8 mouse cellular contexts compared by ENCODE assay signal in genomic region chr10:127380251-127380691, GRCm38 (mm10). TPM values are rescaled to one million over a fixed set of nuclear protein-coding genes. Genes with fewer than 3 reads are reported as not detected.
DNase-seq lines count a peak whose midpoint lies in the region; ATAC-seq lines count a peak whose summit lies in the region.

Gene R3hdm2, plus strand, starts transcription at chr10:127380327.

- H3K36me3 ChIP-seq in heart, embryonic 13.5 days: no peaks in the 10 kb centered on the region
- H3K36me3 ChIP-seq in liver, embryonic 12.5 days: no peaks in the 10 kb centered on the region
- H3K36me3 ChIP-seq in stomach, embryonic 15.5 days: no peaks in the 10 kb centered on the region

- H3K9me3 ChIP-seq in heart, embryonic 13.5 days: 0 out of 2 replicates have a peak, but pooled peaks cover 3% of the 10 kb centered on the region
- no peaks in the 10 kb centered on the region for H3K9me3 ChIP-seq in liver, embryonic 12.5 days (replicated peaks)
- no peaks in the 10 kb centered on the region for H3K9me3 ChIP-seq in stomach, embryonic 15.5 days

- peak; percentile 96 for DNase-seq in CD4-positive helper T cell, adult 2 months (ENCODE audit: low read depth, low spot score)
- DNase-seq in brain, embryonic 18.5 days (ENCODE audit: low read depth, low spot score): peak; percentile 90
- peak; percentile 96 for DNase-seq in kidney, postnatal 10 days
- DNase-seq in natural killer cell, adult 2 months (ENCODE audit: low spot score in 2 of 2): peak; percentile 85 to 89

- H3K9ac ChIP-seq in heart, embryonic 13.5 days: peak within 1 kb of the TSS; percentile 95
- H3K9ac ChIP-seq in liver, embryonic 12.5 days: peak within 1 kb of the TSS; percentile 88
- peak within 1 kb of the TSS; percentile 69 for H3K9ac ChIP-seq in stomach, embryonic 15.5 days

- ATAC-seq in erythroid progenitor cell, adult 5-6 weeks (replicated peaks; ENCODE audit: low FRiP score, poor library complexity, severe bottlenecking): peak; percentile 99
- ATAC-seq in heart, embryonic 13.5 days (ENCODE audit: extremely low read depth, insufficient number of reproducible peaks, low FRiP score, low TSS enrichment): peak; percentile 93
- peak; percentile 97 for ATAC-seq in liver, embryonic 12.5 days
- peak; percentile 97 for ATAC-seq in stomach, embryonic 15.5 days (ENCODE audit: insufficient read depth, low FRiP score, low read depth)

- peak within 1 kb of the TSS; percentile 81 for H3K4me2 ChIP-seq in heart, embryonic 13.5 days
- peak within 1 kb of the TSS; percentile 89 for H3K4me2 ChIP-seq in liver, embryonic 12.5 days
- H3K4me2 ChIP-seq in stomach, embryonic 15.5 days: peak within 1 kb of the TSS; percentile 57

- peak within 1 kb of the TSS; percentile 98 for H3K27ac ChIP-seq in heart, embryonic 13.5 days (replicated peaks)
- peak within 1 kb of the TSS; percentile 87 for H3K27ac ChIP-seq in liver, embryonic 12.5 days
- H3K27ac ChIP-seq in stomach, embryonic 15.5 days: peak within 1 kb of the TSS; percentile 93

- no peaks in the 10 kb centered on the region for H3K27me3 ChIP-seq in heart, embryonic 13.5 days (replicated peaks)
- H3K27me3 ChIP-seq in liver, embryonic 12.5 days (replicated peaks): no peaks in the 10 kb centered on the region
- H3K27me3 ChIP-seq in stomach, embryonic 15.5 days (replicated peaks): no peaks in the 10 kb centered on the region

- peaks cover 31% of the 10 kb centered on the region for H3K4me1 ChIP-seq in heart, embryonic 13.5 days
- peaks cover 29% of the 10 kb centered on the region for H3K4me1 ChIP-seq in liver, embryonic 12.5 days
- no peaks in the 10 kb centered on the region for H3K4me1 ChIP-seq in stomach, embryonic 15.5 days

- WGBS in heart, embryonic 13.5 days: under 1% methylated on average over 40 of the region's 53 CpGs
- WGBS in liver, embryonic 12.5 days (ENCODE audit: insufficient replicate concordance): under 1% methylated on average over 23 of the region's 53 CpGs
- WGBS in stomach, embryonic 15.5 days: under 1% methylated on average over 48 of the region's 53 CpGs

- peak within 1 kb of the TSS; percentile 73 for H3K4me3 ChIP-seq in heart, embryonic 13.5 days
- peak within 1 kb of the TSS; percentile 74 for H3K4me3 ChIP-seq in liver, embryonic 12.5 days
- peak within 1 kb of the TSS; percentile 65 for H3K4me3 ChIP-seq in stomach, embryonic 15.5 days (replicated peaks)

RNA-seq across cellular contexts. Expression of gene R3hdm2, which starts in this region (rescaled TPM):
- total RNA-seq in erythroid progenitor cell, adult 5-6 weeks (2015; ENCODE audit: low replicate concordance): 34.4 and 56.9 TPM in 2 replicates
- total RNA-seq in erythroid progenitor cell, adult 5-6 weeks (2017; ENCODE audit: low replicate concordance): 22.6 and 52.5 TPM in 2 replicates
- polyA plus RNA-seq in heart, embryonic 13.5 days (2015; fragmentation: Nextera tagmentation; extraction: Ambion mirVana): 29.1 and 30.4 TPM in 2 replicates
- polyA plus RNA-seq in liver, embryonic 12.5 days (2016; fragmentation: Nextera tagmentation; extraction: Ambion mirVana): 16.7 and 19.0 TPM in 2 replicates
- polyA plus RNA-seq in stomach, embryonic 15.5 days (2015; fragmentation: Nextera tagmentation; extraction: Ambion mirVana): 26.5 and 34.1 TPM in 2 replicates

Comparison
In these comparisons a context has a peak if more than half of its experiments do, and no peak if none do; other contexts are left out.
1. Peak in every context shown above with its lines: DNase-seq, ATAC-seq, H3K4me3 ChIP-seq and H3K27ac ChIP-seq.